Mouse (Mus musculus) frontal cortex, postnatal 14 days (tissue): ENCODE measurements at regions not wholly inside any gene's neighbourhood (a gene's known extent, or its start where the extent isn't known, plus 50 kb on each side); places are given as distances from the start of the nearest gene placed in this dataset.
A peak's percentile ranks its signal among the peaks of the same experiment; 100 is the strongest.

Source experiments
- DNase-seq, 2 experiments: peaks; one replicate each; pipeline ENCODE4 v3.0.0; 2022; ENCODE audit warnings: low spot score in 2 of 2

DNA sequence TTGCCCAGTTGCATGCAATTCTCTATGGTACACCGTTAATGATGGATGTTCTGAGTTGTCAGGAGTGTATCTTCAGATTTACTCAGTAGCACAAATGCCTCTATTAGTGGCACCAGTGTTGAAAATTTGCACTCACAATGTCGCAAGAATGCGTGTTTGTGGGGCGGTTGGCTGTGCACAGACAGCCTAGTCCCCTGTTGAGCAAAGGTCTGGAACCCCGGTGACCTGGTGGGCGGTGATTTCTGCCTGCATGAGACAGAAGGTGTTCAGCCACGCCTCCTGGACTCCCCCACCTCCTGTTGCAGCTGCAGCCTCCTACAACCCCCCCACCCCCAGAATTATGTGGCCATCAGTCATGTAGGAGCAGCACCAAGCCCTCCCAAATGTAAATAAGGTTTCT is 338.9 kb upstream of the Spred2 start:
- DNase-seq, result no peak

- no peak for DNase-seq
Observed at GRCm38 (mm10) chr11:19592506-19593355, 331.4 kb upstream of the Spred2 start.

- no peak for DNase-seq
Observed at GRCm38 (mm10) chr11:19595107-19595506, 329.1 kb upstream of the Spred2 start.

DNA sequence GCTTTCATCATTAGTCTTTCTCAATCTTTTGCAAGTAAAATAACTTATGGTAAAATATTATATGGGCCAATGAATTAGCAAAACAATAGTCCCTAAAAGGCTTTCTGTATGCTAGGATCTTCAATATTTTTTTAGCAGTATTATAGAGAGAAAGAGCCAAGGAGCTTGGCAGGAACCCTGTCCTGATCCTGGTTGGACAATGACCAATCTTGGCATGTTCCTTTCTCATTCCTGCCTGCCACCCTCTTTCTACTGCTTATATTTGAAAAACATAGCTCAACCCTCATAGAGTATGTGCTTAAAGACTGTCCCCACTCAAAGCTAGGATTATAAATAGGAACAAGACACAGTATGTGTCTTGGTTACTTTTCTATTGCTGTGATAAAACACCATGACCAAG is 327.8 kb upstream of the Spred2 start:
- no peak for DNase-seq

DNA sequence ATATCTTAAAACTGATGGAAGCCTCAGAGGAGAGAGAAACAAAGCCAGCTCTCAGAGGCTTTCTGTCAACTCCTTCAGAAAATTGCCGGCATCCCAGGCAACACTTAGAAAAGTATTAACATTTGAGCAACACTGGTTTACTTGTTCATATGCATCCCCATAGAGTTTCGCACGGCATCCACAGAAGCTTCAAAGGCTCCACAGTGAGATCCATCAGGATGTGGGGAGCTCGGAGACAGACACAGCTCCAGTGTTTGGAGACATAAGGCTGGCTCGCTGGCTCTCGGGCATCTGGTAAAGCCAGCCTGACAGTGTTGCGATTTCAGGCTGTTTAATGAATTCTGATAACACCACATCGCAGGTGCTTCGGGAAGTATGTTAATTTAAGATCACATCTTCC is 324.7 kb upstream of the Spred2 start:
- peak in 1 of 2 experiments; percentile 9 for DNase-seq

GRCm38 (mm10) chr11:19601216-19601938 is 322.8 kb upstream of the Spred2 start:
- peak; percentile 7 to 15 for DNase-seq

DNA sequence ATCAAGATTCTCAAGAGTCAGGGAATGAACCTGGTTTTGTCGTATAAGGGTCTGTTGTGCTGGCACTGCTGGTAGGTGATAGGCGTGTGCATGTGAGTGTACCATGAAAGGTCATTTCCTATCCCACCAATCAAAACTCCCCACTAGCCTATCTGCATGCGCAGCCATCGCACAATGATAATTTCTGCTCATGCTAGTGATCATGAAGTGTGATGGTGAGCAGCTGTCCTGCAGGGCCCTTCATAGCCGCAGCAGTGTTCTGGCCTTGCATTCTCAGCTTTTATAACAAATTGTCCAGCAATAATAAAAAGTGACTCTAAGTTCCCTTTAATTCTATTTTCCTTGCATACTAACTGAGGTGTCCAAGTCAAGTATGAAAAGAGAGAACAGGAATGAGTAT is 321.7 kb upstream of the Spred2 start:
- DNase-seq, result no peak

DNA sequence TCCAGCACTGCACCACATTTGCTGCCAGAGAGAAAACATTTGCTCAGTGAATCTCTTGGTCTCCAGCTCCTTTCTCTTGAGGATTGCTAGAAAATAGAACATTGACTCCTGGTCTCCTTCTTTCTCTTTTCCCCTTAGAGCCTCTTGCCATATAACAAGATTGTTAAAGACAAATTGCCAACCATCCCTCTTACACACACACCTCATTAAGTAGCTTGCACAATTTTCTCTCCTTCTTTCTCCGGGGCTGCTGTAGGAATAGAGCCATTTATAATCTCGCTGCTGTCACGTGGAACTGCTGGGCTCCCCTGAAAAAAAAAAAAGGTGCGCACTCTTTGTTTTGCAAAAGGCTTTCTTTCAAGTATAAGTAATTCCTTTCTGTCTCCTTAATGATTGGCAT is 318.6 kb upstream of the Spred2 start:
- no peak for DNase-seq

- no peak for DNase-seq
Observed at GRCm38 (mm10) chr11:19606943-19607342, 317.2 kb upstream of the Spred2 start.

GRCm38 (mm10) chr11:19607941-19608340 is 316.2 kb upstream of the Spred2 start:
- DNase-seq, result no peak

- no peak for DNase-seq
Observed at GRCm38 (mm10) chr11:19608523-19608922, 315.7 kb upstream of the Spred2 start.

- no peak for DNase-seq
Observed at GRCm38 (mm10) chr11:19610559-19610958, 313.6 kb upstream of the Spred2 start.

DNA sequence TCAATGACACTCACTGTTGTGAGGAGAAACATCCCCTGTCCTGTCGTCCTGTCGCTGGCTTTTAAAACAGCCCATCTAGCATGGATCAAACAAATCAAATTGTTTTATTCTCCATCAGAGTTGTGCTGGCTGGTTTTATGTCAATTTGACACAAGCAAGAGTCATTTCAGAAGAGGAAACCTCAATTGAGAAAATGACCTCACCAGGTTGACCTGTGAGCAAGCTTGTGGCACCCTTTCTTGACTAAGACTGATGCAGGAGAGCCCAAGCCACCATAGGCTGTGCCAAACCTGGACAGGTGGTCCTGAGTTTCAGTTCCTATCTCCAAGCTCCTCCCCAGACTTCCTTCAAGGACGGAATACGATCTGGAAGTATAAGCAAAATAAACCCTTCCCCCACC is 313.0 kb upstream of the Spred2 start:
- no peak for DNase-seq

- no peak for DNase-seq
Observed at GRCm38 (mm10) chr11:19616520-19616919, 307.7 kb upstream of the Spred2 start.

DNA sequence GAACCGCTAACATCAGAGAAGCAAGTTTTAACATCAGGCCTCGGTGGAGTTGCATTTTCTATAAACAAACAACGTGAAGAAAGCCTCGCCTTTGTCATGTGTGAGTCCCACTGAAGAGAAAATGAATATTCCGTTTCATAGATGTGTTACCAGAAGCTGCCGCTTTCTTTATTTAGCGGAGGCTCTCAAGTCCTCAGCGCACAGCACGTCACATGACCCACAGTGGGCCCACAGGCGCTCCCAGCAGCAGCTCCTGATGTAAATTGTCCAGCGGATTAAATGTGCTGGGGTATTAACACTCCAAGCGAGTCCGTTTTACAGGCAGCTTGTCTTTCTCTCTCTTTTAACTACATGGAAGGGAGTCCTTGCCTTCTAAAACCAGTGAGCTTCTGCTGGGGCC is 304.7 kb upstream of the Spred2 start:
- DNase-seq, result no peak

DNA sequence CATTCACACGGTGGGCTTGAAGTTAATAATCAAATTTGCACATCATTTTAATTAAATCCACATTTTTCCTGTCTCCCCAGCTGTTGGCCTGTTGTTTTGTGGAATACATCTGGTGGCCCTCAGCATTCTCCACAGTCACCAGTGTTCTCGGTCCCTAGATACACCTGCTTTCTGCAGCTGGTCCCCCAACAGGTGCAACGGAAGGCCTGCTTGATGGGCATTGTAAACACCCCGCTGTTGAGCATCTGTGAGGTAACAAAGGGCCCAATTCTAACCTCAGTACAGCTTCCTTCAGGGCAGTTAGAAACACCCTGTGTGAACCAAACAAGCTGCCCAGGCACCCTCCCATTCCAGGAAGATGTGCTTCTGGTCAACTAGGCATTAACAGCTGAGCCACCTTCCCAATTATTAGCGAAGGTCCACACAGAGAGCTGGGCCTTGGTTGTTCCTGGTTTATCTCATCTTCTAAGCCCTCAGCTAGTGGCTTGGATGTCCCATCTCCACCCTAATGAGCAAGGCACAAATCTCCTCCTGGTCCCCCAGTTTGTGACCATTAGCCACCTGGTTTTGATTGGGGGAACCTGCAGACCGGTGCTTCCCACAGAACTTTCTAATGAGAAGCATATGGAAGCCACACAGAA is 293.0 kb upstream of the Spred2 start:
- no peak for DNase-seq

GRCm38 (mm10) chr11:19632477-19632876 is 291.7 kb upstream of the Spred2 start:
- DNase-seq, result no peak

DNA sequence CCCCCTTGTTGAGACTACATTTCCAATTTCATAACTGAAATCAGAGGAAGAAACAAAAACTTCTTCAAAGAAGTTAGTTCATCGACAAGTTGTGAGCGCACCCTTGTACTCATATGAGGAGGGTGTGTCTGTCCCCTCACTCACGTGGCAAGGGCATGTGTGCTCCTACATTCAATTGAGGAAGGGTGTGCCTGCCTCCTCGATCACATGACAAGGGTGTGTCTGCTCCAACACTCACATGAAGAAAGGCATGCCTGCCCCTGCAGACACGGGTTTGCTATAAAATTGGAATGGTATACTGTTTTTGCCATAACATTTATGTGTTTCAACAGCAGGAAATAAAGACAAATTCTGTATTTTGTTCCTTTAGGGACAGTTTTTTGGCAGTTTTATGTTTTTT is 290.6 kb upstream of the Spred2 start:
- no peak for DNase-seq

DNA sequence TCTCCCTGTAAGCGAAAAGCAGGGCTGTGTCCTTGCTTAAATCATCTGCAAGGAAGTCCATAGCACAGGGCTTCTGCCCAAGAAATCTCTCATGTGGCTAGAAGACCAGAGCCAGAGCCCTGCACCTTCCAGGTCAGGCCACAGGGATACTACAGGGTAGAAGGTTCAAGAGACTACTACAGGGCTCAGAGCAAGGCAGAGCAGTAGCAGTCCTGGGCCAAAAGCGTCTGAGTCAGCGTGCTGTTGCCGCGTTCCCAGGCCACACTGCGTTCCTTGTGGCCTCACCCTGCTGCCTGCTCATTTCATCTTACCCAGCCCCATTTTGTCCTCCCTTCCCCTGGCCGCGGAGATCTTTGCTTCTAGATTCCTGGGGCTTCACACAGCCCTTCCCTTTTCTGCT is 283.0 kb upstream of the Spred2 start:
- no peak for DNase-seq

- no peak for DNase-seq
Observed at GRCm38 (mm10) chr11:19644116-19644795, 279.9 kb upstream of the Spred2 start.

DNA sequence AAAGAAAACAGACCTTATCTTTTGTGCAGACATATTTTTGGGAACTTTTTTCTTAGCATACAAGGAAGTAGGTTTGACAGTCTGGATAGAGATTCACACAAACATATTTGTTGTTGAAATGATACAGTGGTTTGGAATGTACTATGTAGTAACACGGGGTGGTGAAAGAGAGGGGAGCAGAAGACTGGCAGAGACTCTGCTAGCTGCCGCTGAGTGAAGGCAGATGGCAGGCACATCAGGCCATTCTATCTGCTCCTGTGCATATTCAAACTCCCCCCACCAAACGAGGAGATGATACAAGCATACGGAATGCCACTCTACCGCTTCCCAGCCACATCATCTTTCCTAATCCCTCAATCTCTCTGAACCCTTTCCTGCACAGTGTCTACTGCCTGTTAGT is 279.1 kb upstream of the Spred2 start:
- DNase-seq, result no peak

DNA sequence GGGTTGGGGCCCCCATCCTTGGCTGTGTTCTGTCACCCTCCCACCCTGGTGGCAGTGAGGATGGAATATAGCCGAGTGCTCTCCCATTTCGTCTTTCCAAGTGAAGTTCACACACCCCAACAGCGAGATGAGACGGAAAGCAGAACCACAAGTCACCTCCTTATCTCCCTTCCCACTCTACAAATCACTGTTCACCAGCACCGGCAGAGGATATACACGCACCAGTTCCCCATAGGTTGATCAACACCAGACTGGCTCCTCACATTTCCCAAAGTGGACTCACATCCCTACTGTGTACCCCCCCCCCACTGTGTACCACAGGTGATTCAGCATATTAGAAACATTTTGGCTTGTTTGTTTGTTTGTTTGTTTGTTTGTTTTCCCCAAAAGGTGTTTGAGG is 272.7 kb upstream of the Spred2 start:
- no peak for DNase-seq
